Mouse (Mus musculus) C2C12 (cell line): ENCODE measurements around the gene Ppp1cc.

Source experiments
- CTCF ChIP-seq: IDR thresholded peaks from one replicate; pipeline ENCODE4 v1.5.1; 2011; ENCODE audit not compliant: control insufficient read depth, insufficient read depth, insufficient read length
- FOSL1 ChIP-seq: IDR thresholded peaks from one replicate; pipeline ENCODE4 v1.8.0; 2011; ENCODE audit warnings: mild to moderate bottlenecking, low read length; ENCODE audit not compliant: poor library complexity, insufficient read depth, severe bottlenecking
- MAX ChIP-seq: IDR thresholded peaks from one replicate; pipeline ENCODE4 v1.6.1; 2011; ENCODE audit warnings: mild to moderate bottlenecking, control low read depth
- MYOD1 ChIP-seq: IDR thresholded peaks from one replicate; pipeline ENCODE4 v1.6.1; 2011; ENCODE audit warnings: low read depth; ENCODE audit not compliant: control insufficient read depth, insufficient read length
- MYOG ChIP-seq: IDR thresholded peaks from one replicate; pipeline ENCODE4 v1.6.1; 2011; ENCODE audit not compliant: control insufficient read depth, insufficient read length; ENCODE audit errors: extremely low read depth
- USF1 ChIP-seq: IDR thresholded peaks from one replicate; pipeline ENCODE4 v1.6.1; 2011; ENCODE audit warnings: low read depth, mild to moderate bottlenecking, control low read depth, moderate library complexity

DNA sequence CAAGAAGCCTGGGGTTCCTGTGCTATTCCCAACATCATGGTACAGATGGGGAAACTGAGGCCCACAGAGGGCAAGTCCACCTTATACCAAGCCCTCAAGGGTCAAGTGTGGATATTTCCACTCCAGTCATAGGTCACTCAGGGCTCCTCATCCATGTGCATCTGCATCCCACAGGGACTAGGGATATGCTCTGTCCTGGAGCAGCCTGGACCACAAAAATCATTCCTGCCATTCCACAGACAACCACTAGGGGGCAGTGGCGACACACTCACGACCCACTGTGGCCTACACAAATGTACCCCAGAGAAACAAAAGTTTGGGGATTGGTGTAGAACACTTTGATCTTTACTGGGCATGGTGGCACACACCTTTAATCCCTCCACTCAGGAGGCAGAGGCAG lies 43.9 kb upstream of the Ppp1cc start:
- TF ChIP-seq CTCF (peak; percentile 77), USF1 (no peak), MAX (no peak), FOSL1 (no peak), MYOG (no peak), MYOD1 (no peak)
